Mouse (Mus musculus) inflammation-experienced regulatory T-cells (primary cell): ENCODE data around the gene Dnajc11. TPM values are rescaled to one million over a fixed set of nuclear protein-coding genes. Genes with fewer than 3 reads are reported as not detected.

Source experiments
- polyA plus RNA-seq, 2 experiments: library from polyadenylated mRNA; unstranded; fragments of 100-300 nt; shearing (Covaris generic); gene quantifications; one replicate each; pipeline ENCODE4 v1.2.1; 2017

Dnajc11 gene
- polyA plus RNA-seq = 10 to 100 TPM; 40.2 to 46.3 TPM

DNA sequence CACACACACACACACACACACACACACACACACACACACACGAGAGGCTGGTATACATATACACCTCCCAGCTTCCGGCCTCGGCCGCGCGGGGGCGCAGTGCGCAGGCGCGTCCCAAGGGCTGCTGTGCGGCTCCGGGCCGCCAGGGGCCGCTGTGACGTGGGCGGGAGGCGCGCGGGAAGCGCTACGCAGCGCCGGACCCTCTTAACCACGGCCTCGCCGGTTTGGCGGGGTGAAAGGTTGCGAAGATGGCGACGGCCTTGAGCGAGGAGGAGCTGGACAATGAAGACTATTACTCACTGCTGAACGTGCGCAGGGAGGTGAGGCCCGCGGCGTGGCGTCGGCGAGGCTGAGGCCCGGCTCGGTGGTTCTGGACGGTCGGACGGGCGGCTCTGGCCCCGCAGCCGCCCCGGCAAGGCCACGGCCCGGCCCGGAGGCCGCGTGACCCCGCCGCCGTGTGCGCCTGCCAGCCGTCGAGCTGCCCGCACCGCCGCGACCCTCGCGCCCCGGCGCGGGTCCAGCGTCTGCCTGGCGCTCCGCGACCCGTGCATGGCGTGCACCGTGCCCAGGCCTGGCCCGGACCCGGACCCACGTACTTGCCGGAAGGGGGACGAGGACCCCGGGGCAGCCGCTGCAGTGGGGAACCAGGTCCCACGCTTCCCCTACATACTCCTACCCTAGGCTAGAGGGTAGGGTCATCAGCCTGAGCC, at the start of gene Dnajc11:
Gene Dnajc11, plus strand, starts transcription at position 187 of the 710 bp plus-strand sequence.

DNA sequence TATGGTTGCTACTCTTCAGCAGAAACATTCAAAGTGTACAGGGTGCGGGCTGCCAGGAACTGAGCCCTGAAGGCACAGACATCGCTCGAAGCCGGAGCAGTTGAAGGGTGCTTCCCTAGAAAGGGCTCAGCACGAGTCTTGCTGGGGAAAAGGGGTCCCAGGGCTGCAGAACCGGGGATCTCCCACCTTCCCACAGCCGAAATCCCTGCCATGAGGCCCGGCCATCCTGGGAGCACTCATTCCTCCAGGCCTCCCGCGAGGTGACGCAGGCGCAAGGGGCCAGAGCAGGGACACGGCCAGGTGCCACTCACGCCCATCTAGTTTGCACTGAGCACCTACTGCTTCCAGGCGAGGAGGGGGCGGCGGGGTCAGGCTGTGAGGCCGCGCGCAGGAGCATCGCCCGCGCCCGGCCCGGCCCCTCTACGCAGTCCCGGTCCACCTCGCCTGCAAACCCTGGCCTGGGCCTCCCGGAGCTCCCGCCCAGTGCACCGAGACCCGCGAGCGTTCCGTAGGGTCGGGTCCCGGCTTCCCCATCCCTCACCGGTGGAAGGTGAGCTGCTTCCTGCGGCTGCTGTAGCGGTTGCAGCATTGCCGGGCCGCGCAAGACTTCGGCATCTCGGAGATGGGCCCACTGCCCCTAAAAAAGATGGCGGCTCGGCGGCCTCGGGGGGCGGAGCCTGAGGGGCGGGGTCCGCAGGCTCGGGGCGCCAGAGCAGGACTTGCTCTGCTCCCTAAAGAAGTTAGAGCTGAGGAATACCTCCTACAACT, 55.0 kb downstream of the Dnajc11 start, which contains the start of gene Thap3:
Gene Thap3, minus strand, starts transcription at position 656 of the 768 bp plus-strand sequence.

DNA sequence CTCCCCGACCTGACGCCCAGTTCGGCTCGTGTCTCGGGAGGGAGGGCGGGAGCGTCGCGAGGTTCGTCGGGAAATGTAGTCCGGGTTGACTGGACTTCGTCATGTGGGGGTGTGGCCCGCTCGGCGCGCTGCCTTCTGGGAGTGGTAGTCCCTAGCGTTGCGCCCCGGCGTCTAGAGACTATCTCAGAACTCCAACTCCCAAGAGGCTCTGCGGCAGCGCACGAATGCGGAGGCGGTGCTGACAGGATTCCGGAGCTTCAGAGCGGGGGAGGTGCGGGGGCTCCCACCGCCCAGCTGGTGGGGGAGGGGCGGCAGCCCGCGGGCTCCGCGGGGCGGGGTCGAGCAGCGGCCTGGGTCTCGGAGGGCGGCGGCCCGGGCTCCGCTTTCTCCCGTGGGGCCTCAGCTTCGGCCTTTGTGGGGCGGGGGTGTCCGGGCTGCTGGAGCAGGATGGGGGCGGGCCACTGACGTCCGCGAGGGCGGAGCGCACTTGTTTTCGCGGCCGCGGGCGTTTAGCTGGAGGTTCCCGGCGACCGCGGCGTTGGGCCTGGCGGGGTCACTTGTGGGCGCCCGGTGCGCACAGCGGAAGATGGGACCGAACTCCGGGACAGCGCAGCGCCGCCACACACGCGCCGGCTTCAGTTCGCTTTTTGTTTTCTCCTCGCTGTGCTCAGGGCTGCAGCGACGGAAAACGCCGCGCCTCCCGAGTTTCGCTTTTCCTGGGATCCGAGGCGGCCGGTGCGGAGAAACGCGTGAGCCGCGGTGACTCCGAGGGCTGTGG, 62.9 kb downstream of the Dnajc11 start, which contains the start of gene Phf13:
Gene Phf13, minus strand, starts transcription at position 86 of the 778 bp plus-strand sequence.

DNA sequence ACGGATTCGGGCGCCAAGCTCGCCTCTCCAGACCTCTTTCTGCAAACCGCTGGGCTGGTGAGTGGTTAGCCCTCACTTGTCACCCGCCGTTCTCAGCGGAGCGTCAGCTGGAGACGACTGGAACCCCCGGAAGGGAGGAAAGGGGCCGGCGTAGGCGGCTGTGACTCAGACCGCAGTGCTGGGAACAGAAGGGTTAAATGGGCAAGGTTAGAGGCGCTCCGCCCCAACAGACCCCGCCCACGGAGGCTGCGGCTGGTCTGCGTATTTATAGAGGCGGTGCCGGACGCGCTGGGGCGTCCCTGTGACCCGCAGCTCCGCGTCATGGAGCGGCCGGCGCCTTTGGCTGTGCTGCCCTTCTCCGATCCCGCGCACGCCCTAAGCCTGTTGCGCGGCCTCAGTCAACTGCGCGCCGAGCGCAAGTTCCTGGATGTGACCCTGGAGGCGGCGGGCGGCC, 75.2 kb downstream of the Dnajc11 start, which contains the start of gene Klhl21:
Gene Klhl21, plus strand, starts transcription at position 182 of the 454 bp plus-strand sequence.

DNA sequence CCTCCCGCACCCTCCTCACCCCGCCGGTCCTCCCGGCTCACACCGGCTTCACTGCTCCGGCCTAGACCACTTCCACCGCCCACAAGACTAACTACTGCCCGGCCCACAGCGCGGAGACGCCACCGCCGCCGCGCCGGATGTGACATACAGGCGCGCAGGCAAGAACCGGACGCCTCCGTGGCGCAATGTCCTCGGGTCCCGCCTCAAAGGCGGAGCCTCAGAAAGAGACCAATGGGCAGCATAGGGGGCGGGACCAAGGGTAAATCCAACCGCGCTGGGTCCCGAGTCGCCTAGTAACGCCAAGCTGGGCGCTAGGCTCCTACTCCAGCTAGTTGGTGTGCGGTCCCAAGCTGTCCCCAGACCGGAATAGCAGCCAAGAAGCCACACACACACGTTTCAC, 94.0 kb downstream of the Dnajc11 start, which contains the start of gene Zbtb48:
Gene Zbtb48, minus strand, starts transcription at position 148 of the 400 bp plus-strand sequence.

Other genes starting within 250 kb of the Dnajc11 start
- gene Camta1, start 71.8 kb upstream of the Dnajc11 start, polyA plus RNA-seq = 10 to 100 TPM; 35.0 to 35.5 TPM
- gene Thap3, start 55.3 kb downstream of the Dnajc11 start, polyA plus RNA-seq = 100 to 1,000 TPM in 1 of 2 experiments, 10 to 100 TPM in 1; 82.7 to 104 TPM
- 10 to 100 TPM; 14.3 to 16.3 TPM for gene Phf13, start 62.6 kb downstream of the Dnajc11 start, polyA plus RNA-seq
- gene Klhl21, start 75.1 kb downstream of the Dnajc11 start, polyA plus RNA-seq = 10 to 100 TPM; 22.4 to 32.1 TPM
- 10 to 100 TPM; 33.0 to 42.6 TPM for gene Zbtb48, start 94.0 kb downstream of the Dnajc11 start, polyA plus RNA-seq
- gene Tas1r1, start 104.9 kb downstream of the Dnajc11 start, polyA plus RNA-seq = under 1 TPM in 1 of 2 experiments, not detected in 1; 0.45 TPM
- gene Nol9, start 105.6 kb downstream of the Dnajc11 start, polyA plus RNA-seq = 10 to 100 TPM; 41.1 to 56.9 TPM
- gene Plekhg5, start 138.8 kb downstream of the Dnajc11 start, polyA plus RNA-seq = 1 to 10 TPM; 6.4 to 8.3 TPM
- 100 to 1,000 TPM; 148 to 160 TPM for gene Tnfrsf25, start 182.2 kb downstream of the Dnajc11 start, polyA plus RNA-seq
- gene Espn, start 218.7 kb downstream of the Dnajc11 start, polyA plus RNA-seq = 10 to 100 TPM; 30.5 to 31.0 TPM
- not detected for gene Hes2, start 225.2 kb downstream of the Dnajc11 start, polyA plus RNA-seq
- gene Acot7, start 244.4 kb downstream of the Dnajc11 start, polyA plus RNA-seq = 100 to 1,000 TPM in 1 of 2 experiments, 10 to 100 TPM in 1; 71.4 to 130 TPM